ENCODE assay signal across 14 mouse cellular contexts in the genomic region with DNA sequence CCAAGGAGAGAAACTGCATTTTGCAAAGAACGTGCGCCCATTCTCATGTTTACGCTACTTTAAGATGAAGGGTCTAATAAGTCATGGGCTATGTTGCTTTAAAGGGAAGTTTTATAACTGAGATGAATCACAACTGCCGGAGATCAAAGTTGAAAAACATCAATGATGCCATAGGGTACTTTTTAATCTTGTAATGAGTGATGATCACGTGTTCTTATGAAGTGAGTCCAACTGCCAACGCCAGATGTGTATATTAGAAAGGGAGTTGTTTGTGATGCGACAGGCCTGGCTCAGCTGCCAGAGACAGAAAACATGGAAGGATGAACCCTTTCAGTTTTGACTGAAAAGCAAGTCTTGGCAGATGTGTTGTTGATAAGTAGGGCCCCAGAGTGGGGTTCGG.
"Had no signal": no experiment of that assay in that cellular context is flagged by ENCODE, and none has a peak within 500 bp of the region (broad histone marks: within the 10 kb centered on the region; RNA-seq: fewer than 3 reads in every experiment).

No protein-coding gene starts in this region.

- H3K4me3 ChIP-seq: liver, embryonic 13.5 days; midbrain, embryonic 13.5 days; neural tube, embryonic 15.5 days had no signal

- H3K27ac ChIP-seq: kidney, postnatal 0 days; liver, embryonic 13.5 days; midbrain, embryonic 13.5 days; neural tube, embryonic 15.5 days; stomach, postnatal 0 days had no signal

- H3K9ac ChIP-seq: liver, embryonic 13.5 days; liver, postnatal 0 days; midbrain, embryonic 13.5 days; neural tube, embryonic 15.5 days had no signal

- ATAC-seq: liver, postnatal 0 days; midbrain, embryonic 13.5 days had no signal

- DNase-seq: kidney, adult 11 months; kidney, adult 9 months; kidney, postnatal 36 days; layer of hippocampus, adult 9-11 months; layer of hippocampus, postnatal 36 days; left cerebral cortex, postnatal 4 days; liver, embryonic 13.5 days; liver, postnatal 0 days; right cerebral cortex, adult 18-20 months; thymus, postnatal 4 days had no signal

- H3K4me2 ChIP-seq: liver, embryonic 13.5 days; midbrain, embryonic 13.5 days; neural tube, embryonic 15.5 days had no signal

- H3K9me3 ChIP-seq: liver, embryonic 13.5 days; midbrain, embryonic 13.5 days; neural tube, embryonic 15.5 days had no signal

- H3K27me3 ChIP-seq: liver, embryonic 13.5 days; midbrain, embryonic 13.5 days; neural tube, embryonic 15.5 days had no signal

- H3K36me3 ChIP-seq: liver, embryonic 13.5 days; midbrain, embryonic 13.5 days; neural tube, embryonic 15.5 days had no signal
